Mouse (Mus musculus) gastrocnemius, adult 2 months (tissue): Measurements from ENCODE around the gene Lysmd2. TPM values are rescaled to one million over a fixed set of nuclear protein-coding genes. Genes with fewer than 3 reads are reported as not detected.

Experiments used
- DNase-seq: peaks from one replicate; pipeline ENCODE4 v3.0.0; 2022
- H3K27ac ChIP-seq: fragments of 200-600 bp; 2 replicates; pipeline ENCODE4 v1.8.1; 2022; ENCODE audit warnings: mild to moderate bottlenecking
- H3K4me3 ChIP-seq: fragments of 200-600 bp; 2 replicates; pipeline ENCODE4 v1.8.1; 2022; ENCODE audit warnings: mild to moderate bottlenecking, moderate library complexity
- CTCF ChIP-seq: fragments of 200-600 bp; IDR thresholded peaks from 2 replicates; pipeline ENCODE4 v1.8.1; 2022; ENCODE audit warnings: antibody characterized with exemption, mild to moderate bottlenecking, moderate library complexity
- intact Hi-C: fragments of 180-260 bp; cut with DNase I; formaldehyde crosslinking; loops from one replicate; pipeline ENCODE4 v1.15.1; 2025
- long read RNA-seq, 2 experiments: library from polyadenylated mRNA; stranded (forward); transcript quantifications; one replicate each; pipeline ENCODE4 v2.0.0; 2021
- total RNA-seq, 2 experiments: library from RNA; stranded (reverse); gene quantifications; 2 replicates each; pipeline ENCODE4 v1.2.3; 2021

Gene Lysmd2
- total RNA-seq = 1 to 10 TPM; 4.0 to 4.7 TPM
- long read RNA-seq, experiment 1, transcript Lysmd2-201 (3 exons, 1,189 nt) = major isoform, 11 of 12 reads
- long read RNA-seq, experiment 1, partial matches to known transcripts = 0 of 12 reads
- long read RNA-seq, experiment 1, other reads (novel, unspliced or antisense) = 1 of 12 reads
- long read RNA-seq, experiment 2, transcript Lysmd2-201 (3 exons, 1,189 nt) = major isoform, 10 of 11 reads
- long read RNA-seq, experiment 2, partial matches to known transcripts = 0 of 11 reads
- long read RNA-seq, experiment 2, other reads (novel, unspliced or antisense) = 0 of 11 reads

DNA sequence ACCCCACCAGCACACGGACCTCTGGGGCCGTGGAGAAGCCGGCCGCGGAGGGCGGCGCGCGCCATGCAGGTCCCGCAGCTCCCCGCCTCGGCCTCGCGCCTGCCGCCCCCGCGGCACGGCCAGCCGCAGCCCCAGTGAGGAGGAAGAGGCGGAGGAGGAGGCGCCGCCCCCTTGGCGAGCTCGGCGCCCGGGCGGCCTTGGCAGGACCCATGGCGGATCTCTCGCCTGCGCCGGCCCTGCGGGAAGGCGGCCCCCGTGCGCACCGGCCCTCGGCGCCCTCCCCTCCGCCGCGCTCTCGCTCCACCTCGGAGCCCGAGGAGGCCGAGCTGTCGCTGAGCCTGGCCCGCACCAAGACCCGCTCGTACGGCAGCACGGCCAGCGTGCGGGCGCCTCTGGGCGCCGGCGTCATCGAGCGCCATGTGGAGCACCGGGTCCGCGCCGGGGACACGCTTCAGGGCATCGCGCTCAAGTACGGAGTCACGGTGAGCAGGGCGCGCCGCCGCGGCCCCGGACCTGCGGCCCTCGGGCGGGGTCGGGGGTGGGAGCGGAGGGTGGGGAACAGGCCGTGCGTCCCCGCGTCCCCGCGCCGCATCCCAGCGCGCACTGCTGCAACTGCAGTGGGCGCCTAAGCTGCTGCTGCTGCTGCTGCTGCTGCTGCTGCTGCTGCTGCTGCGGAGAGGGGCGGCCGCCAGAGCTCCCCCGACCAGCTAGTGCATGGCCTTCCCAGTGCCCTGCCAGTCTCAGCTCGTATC is at the start of gene Lysmd2:
Gene Lysmd2, plus strand, starts transcription at position 186 of the 752 bp plus-strand sequence.
- Histone ChIP-seq H3K27ac (peak within 1 kb of the TSS; percentile 87), H3K4me3 (peak within 1 kb of the TSS; percentile 92)
- intact Hi-C loops = no loop called here

DNA sequence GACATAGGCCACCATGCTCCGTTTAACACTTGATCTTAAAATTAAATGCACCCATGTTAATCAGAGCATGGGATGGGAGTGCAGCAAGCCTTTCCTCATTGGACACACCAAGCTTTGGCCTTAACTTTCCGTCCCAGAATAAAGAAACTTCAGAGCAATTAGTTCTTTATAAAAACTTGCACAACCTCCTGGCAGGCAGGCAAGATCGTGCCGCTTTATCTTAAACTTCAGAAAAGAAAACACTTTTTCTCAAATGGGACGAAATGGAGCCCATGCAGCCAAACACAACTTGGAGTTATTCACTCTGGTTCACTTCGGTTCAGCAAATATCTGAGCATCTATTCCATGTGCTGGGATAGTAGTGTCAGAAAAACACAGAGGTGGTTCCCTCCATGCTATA is 46.2 kb upstream of the Lysmd2 start:
- no peak overlapping the region for H3K4me3 ChIP-seq
- no peak for TF ChIP-seq CTCF
- H3K27ac ChIP-seq = no peak overlapping the region
- intact Hi-C loops = no loop called here
- no peak for DNase-seq

More for the DNA sequence above, at the start of gene Lysmd2:
- no peak for TF ChIP-seq CTCF
- DNase-seq = peak; percentile 92

- H3K27ac ChIP-seq = peak overlapping the region; percentile 57
- no peak for DNase-seq
- TF ChIP-seq CTCF = peak; percentile 74
- H3K4me3 ChIP-seq = no peak overlapping the region
- intact Hi-C loops = loop anchor here (1.0 to 5.0 kb wide), 2 partner anchors 61 to 220 kb away; no protein-coding TSS in a partner anchor
Measured at GRCm38 (mm10) chr9:75581694-75582350, 43.7 kb upstream of the Lysmd2 start.

DNA sequence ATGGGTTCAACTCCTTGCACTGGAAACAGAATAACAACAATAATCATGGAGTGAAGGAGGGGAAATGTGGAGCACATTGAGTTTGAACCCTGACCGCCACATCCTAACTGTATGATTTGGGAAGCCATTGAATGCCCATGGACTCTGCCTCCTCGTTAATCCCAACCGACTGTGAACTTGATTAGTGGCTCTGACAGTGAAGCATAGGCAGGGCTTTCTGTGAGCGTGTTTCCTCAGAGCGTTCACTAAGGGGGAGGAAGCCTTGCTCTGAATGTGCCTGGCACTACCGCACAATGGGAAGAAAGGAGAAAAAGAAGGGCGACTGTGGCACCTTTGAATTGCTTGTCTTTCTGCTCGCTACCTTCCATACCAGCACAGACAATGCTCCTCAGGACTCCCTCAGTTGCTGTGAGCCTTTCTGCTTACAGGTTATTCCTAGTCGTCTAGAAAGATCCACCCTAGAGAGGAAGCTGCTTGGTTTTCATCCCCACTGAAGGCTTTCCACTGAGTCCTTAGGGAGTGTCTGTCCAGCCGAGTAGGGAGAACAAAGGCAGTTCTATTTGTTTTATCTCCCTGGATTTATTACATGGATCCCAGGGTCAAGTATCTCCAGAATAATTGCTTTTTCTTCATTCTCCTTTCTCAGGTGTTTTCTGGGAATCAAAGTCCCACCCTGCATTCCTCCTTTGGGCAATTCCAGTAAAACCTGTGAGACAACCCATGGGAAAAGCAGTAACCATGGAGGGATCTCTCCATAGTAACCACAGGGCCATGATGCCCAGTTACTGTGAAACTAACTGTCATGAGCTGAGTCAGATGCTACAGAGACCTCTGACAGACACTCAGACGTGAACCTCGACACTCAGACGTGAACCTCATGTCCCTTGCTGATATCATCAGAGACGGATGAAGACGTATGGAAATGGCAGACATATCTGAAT is 35.4 kb upstream of the Lysmd2 start:
- TF ChIP-seq CTCF = no peak
- DNase-seq = no peak
- intact Hi-C loops = no loop called here
- Histone ChIP-seq H3K27ac (no peak overlapping the region), H3K4me3 (no peak overlapping the region)

- Histone ChIP-seq H3K27ac (no peak overlapping the region), H3K4me3 (no peak overlapping the region)
- no peak for DNase-seq
- intact Hi-C loops = no loop called here
- no peak for TF ChIP-seq CTCF
Measured at GRCm38 (mm10) chr9:75593481-75593880, 32.1 kb upstream of the Lysmd2 start.

DNA sequence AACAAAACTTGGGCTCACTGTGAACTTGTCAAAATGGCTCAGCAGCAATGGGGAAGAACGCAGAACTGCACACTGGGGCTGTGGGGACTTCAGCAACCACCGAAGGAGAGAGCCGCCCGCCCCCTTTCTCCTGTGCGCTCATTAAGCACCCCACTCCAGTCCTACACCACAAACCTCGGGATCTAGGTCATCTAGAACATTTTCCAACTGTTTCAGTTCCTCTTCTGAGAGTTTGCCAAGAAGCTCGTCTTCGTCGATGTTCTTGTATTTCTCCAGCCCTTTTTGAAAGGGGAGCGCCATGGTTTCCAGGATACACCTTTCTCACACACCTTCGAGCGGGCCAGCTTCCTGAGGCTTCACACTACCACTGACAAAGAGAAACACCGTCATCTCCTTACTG is 28.5 kb upstream of the Lysmd2 start:
- H3K4me3 ChIP-seq = no peak overlapping the region
- intact Hi-C loops = no loop called here
- no peak for DNase-seq
- peak overlapping the region; percentile 63 for H3K27ac ChIP-seq
- TF ChIP-seq CTCF = no peak

- intact Hi-C loops = no loop called here
- TF ChIP-seq CTCF = no peak
- Histone ChIP-seq H3K27ac (peak overlapping the region; percentile 63), H3K4me3 (no peak overlapping the region)
- no peak for DNase-seq
Measured at GRCm38 (mm10) chr9:75597596-75597995, 27.9 kb upstream of the Lysmd2 start.

GRCm38 (mm10) chr9:75599191-75599841 is 26.2 kb upstream of the Lysmd2 start:
- peak overlapping the region; percentile 58 for H3K27ac ChIP-seq
- DNase-seq = peak; percentile 22
- no peak overlapping the region for H3K4me3 ChIP-seq
- TF ChIP-seq CTCF = peak; percentile 13; the same call in 1 of the 2 replicates
- intact Hi-C loops = no loop called here

GRCm38 (mm10) chr9:75600166-75600934 is 25.2 kb upstream of the Lysmd2 start:
- no peak for TF ChIP-seq CTCF
- Histone ChIP-seq H3K4me3 (no peak overlapping the region), H3K27ac (peak overlapping the region; percentile 58)
- DNase-seq = peak; percentile 49
- intact Hi-C loops = no loop called here

DNA sequence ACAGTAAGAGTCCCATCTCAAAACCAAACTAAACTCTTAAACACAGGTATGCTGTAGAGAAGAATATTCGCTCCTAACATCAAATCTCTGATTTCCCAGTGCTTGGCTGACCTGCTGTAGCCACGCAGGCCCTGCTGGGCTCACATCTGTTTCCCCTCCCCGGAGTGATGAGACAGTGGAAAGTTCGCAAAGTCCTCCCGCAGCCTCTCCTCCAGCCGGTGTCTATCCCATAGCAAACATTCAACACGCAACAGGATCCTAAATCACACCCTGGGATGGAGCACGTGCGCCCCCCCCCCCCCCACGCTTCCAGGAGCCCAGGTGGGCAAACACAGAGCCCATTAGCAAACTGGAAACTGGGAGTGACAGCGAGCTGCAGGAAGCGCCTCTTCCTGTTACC is 24.0 kb upstream of the Lysmd2 start:
- no peak for TF ChIP-seq CTCF
- Histone ChIP-seq H3K27ac (peak overlapping the region; percentile 58), H3K4me3 (peak overlapping the region; percentile 13; the same call in 1 of the 2 replicates)
- peak; percentile 38 for DNase-seq
- intact Hi-C loops = no loop called here

DNA sequence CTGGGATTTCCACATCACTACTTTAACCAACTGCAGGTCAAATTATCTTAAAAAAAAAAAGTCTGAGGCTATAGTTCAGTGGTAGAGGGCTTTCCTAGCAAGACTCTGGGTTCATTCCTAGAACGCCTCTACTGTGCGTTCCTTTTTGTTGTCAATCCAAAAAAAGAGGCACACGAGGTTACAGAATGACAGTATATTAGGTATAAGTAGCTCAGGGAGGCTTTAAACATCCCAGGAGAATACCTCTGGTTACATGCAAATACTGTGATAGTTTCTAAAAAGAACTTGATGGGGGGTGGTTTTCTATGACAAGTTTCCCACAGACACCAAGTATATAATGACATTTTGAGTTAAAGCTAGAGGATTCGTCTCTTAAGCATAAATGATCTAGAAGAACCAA is 18.0 kb upstream of the Lysmd2 start:
- DNase-seq = no peak
- TF ChIP-seq CTCF = no peak
- intact Hi-C loops = no loop called here
- H3K4me3 ChIP-seq = no peak overlapping the region
- no peak overlapping the region for H3K27ac ChIP-seq
